Mouse (Mus musculus) CD4-positive, CD25-positive, alpha-beta regulatory T cell, adult 2 months (primary cell): ENCODE results near the gene Stam.

Source experiments
- DNase-seq: peaks from one replicate; pipeline ENCODE4 v3.0.0-alpha.2; 2012; ENCODE audit warnings: low read depth, low spot score

Gene Stam

DNA sequence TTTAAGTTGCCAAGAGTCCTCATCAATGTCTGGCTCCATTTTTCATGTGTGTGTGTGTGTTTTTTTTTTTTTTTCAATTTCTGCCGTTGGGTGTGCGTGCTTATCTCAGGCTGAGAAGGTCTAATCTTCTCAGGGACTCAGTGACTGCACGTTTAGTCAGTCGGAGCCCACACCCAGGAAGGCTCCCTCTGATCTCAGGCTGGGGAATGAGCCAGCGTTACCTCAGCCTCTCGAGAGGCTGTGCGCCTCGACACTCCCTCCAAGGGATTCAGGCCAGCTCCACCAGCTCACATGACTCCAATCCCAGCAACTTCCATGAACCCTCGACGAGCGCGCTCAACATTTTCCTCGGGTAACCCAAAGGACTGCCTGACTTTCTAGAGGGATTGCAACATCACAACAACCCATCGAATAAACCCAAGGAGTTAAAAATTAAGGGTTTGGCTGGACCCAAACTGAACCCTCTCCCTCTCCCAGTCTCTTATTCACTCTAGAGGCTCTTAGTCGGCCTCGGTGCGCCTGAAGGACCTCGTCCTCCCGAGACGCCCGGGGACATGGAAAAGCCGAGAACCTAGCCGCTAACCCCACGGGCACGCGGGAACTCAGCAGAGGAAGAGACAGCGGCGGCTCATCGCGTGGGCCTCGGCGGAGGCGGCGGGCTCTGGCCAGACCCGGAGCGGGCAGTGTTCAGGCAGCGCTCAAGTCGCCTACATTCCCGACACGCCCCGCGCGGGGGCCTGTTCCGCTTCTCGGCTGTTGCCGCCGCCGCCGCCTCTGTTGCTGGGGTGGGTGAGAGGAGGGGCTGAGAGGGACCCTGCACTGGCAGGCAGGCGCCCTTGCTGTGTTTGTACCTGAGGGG lies at the start of gene Stam:
Gene Stam, plus strand, starts transcription at position 737 of the 859 bp plus-strand sequence.
- peak; percentile 91 for DNase-seq

GRCm38 (mm10) chr2:14041249-14041648 lies 32.6 kb upstream of the Stam start:
- no peak for DNase-seq

DNA sequence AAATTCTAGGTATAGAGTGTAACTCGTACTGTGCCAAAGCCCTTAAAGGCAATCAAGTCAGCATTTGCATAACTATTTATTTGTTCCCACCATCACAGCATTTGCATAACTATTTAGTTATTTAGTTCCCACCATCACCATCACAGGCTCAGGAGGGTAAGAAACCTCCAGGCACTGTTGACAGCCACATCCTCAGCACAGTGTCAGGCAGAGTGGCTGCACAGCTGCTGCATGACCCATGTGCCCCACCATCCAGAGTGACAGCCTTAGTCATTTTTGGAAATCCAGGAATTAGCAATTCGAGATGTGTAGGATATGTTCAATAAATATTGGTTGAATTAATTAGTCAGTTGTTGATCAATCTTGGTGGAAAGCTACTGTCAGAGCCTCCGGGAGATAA lies 30.9 kb upstream of the Stam start:
- DNase-seq, result no peak

DNA sequence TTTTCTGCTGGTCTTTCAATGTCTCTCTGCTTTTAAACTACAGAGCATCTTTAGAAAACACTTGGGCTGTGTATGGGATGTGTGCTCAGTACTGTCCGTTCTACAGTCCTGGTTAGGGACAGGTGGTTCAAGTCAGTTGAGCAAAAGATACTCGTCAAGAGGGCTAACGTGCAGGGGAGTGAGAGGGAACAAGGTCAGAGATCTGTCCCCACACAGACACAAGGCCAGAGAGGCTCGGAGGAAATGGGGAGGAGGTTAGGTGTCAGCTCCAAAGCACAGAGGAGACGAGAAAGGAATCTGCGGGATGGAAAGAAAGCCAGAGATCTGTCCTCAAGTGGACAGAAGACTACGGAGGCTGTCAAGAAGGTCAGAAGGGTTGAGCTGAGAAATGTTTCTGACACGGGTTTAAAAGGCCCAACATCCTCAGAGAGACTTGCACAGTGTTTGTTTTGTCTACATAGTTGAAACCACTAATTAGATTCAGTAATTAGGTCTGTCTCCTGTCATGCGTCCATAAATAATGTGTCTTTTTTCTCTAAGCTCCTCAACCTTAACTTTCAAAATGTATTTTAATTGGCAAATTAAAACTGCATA lies 30.2 kb upstream of the Stam start:
- DNase-seq, result no peak

GRCm38 (mm10) chr2:14048381-14048780 lies 25.5 kb upstream of the Stam start:
- peak; percentile 85 for DNase-seq

GRCm38 (mm10) chr2:14048808-14049207 lies 25.1 kb upstream of the Stam start:
- DNase-seq, result no peak

GRCm38 (mm10) chr2:14053618-14054017 lies 20.3 kb upstream of the Stam start:
- no peak for DNase-seq

- DNase-seq, result no peak
Measured at GRCm38 (mm10) chr2:14054163-14054562, 19.7 kb upstream of the Stam start.

DNA sequence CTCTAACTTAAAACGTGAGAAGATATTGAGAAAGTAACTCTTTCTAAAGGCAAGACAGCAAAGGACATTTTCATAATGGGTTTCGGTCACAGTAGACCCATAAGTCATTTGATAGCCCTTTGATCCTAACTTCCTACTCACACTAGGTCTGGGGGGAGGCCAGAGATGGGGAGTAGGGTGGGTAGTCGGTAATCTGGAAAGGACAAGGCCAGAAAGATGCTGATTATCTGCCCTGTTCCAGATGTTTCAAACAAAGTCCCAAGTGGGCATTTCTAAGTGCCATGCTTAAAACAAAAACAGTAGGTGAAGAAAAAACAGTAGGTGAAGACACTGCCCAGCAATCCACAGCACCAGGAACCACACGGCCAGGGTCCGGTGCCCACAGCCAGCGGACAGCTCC lies 19.2 kb upstream of the Stam start:
- DNase-seq, result no peak

- peak; percentile 11 for DNase-seq
Measured at GRCm38 (mm10) chr2:14055168-14055565, 18.7 kb upstream of the Stam start.

GRCm38 (mm10) chr2:14055566-14056331 lies 18.1 kb upstream of the Stam start, which contains the start of gene Hacd1:
Gene Hacd1, minus strand, starts transcription at chr2:14056135.
- DNase-seq, result peak; percentile 35

DNA sequence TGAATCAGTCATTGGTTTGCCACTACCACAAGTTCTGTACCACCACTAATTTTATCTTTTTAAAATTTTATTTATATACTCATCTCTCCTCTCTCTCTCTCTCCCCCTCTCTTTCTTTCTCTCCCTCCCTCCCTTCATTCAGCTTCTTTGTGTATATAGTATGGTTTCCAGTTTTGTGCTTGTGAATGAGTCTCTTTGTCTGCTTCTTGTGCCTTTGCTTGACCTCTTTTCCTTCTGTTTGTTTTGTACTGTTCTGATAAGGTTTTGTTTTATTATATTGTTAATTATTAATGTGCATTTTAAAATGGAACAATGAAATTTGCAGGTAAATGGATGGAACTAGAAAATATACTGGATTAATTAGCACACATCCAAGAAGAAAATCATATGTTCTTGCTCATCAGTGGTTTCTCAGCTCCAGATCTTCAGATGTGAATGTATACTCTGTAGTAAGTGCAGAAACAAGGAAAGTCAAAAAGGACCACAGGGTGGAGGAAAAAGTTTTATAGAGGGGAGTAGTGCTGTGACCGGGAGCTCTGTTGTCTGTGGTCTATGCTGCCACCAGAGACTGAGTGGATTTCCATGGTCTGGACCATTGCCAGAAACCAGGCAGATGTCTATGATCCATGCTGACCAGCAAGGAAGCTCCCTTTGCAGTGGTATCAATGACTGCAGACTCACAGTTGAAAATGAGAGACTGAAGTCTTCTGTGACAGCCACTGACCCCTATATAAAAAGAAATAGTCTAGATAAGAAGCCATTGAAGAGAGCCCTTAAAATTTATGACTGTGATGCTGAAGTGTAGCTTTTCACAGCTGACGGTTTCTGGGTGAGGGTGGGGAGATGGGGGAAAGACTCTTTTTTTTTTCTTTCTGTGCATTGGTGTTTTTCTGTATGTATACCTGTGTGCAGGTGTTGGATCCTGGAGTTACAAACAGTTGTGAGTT lies 7.9 kb upstream of the Stam start:
- DNase-seq, result no peak

DNA sequence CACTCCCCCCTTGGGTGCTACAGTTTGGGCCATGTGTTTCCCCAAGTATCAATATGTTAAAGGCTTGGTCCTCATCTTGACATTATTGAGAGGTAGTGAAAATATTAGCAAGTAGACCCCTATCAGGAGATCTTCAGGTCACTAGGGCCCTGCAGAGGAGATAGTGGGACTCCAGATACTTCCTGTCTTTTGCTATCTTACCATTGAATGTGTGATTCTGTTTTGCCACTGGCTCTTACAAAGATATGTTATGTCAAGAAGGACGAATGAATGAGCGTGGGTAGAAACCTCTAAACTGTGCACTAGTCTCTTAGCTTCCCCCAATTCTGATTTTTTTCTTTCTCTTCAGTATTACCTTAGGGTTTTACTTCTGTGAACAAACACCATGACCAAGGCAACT lies 4.9 kb upstream of the Stam start:
- DNase-seq, result no peak

GRCm38 (mm10) chr2:14070466-14070865 lies 3.4 kb upstream of the Stam start:
- no peak for DNase-seq

- DNase-seq, result no peak
Measured at GRCm38 (mm10) chr2:14073008-14073361, 913 bp upstream of the Stam start.

- no peak for DNase-seq
Measured at GRCm38 (mm10) chr2:14074221-14074901, 463 bp downstream of the Stam start.

- DNase-seq, result peak; percentile 36
Measured at GRCm38 (mm10) chr2:14078527-14078926, 4.6 kb downstream of the Stam start.

DNA sequence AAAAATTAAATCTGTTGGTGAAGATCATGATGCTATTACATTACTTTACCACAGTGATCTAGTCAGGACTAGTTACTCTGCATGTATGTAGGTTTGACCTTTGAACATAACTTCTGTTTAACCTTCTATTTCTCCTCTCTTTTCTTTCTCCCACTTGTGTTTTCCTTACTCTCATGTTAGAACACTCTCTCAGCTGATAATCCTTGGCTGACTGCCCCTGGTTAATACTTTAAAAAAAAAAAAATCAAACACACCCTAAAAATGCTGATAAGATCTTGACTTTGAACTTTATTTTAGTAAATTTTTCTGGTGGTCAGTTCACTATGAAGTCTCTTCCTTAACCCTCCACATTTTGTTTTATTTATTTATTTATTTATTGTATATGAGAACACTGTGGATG lies 26.6 kb downstream of the Stam start:
- DNase-seq, result no peak

GRCm38 (mm10) chr2:14102603-14103002 lies 28.7 kb downstream of the Stam start:
- DNase-seq, result no peak

- DNase-seq, result no peak
Measured at GRCm38 (mm10) chr2:14103924-14104323, 30.0 kb downstream of the Stam start.

DNA sequence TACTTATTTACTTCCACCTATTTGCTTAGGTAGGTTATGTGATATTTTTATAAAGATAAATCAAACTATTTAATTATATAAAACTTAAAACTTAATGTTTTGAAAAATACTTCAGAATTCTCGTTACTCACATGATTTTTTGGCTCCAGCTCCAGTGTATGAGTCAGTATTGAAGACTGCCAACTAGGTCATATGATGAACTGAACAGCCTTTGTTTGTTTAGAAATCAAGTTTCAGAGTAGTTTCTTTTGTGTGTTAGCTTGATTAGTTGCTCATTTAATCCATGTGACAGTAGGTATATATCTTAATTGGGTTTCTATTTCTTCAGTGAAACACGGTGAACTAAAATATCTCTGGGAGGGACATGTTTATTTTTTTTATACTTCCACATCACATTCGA lies 33.8 kb downstream of the Stam start:
- DNase-seq, result no peak
